In genomic region chr8:125699391-125700025, GRCm38 (mm10) we compare ENCODE assay signal across 31 mouse cellular contexts. TPM values are rescaled to one million over a fixed set of nuclear protein-coding genes. Genes with fewer than 3 reads are reported as not detected.
DNase-seq lines count a peak whose midpoint lies in the region; ATAC-seq and TF ChIP-seq lines count a peak whose summit lies in the region.
"Had no signal": no experiment of that assay in that cellular context is flagged by ENCODE, and none has a peak within 500 bp of the region (broad histone marks: within the 10 kb centered on the region; RNA-seq: fewer than 3 reads in every experiment).

No protein-coding gene starts in this region.

- no peak for TF ChIP-seq RAD21 in CH12.LX (IDR thresholded peaks at IDR 0.05; ENCODE audit: low read depth, low read length)

- H3K27me3 ChIP-seq in CH12.LX (replicated peaks), result no peaks in the 10 kb centered on the region
- H3K27me3 ChIP-seq: forebrain, embryonic 13.5 days; heart, embryonic 13.5 days; limb, embryonic 13.5 days; neural tube, embryonic 12.5 days had no signal

- H3K36me3 ChIP-seq in CH12.LX (replicated peaks in 1 of 2; ENCODE audit: control insufficient read depth in 1 of 2, insufficient read depth in 1 of 2, low read length in 1 of 2), result peaks cover 0 to 2% of the 10 kb centered on the region in 2 experiments
- H3K36me3 ChIP-seq: heart, embryonic 13.5 days; limb, embryonic 13.5 days; neural tube, embryonic 12.5 days had no signal

- no peaks in the 10 kb centered on the region for H3K79me2 ChIP-seq in CH12.LX (replicated peaks; ENCODE audit: control insufficient read depth, extremely low read depth, insufficient read depth, poor library complexity, severe bottlenecking)

- peak; percentile 91 for TF ChIP-seq EP300 in CH12.LX (IDR thresholded peaks at IDR 0.05; ENCODE audit: low read length)

- H3K27ac ChIP-seq in CH12.LX (ENCODE audit: insufficient read depth, low read depth), result peak overlapping the region; percentile 92
- H3K27ac ChIP-seq: forebrain, embryonic 13.5 days; heart, embryonic 13.5 days; hindbrain, embryonic 14.5 days; layer of hippocampus, adult 2 months; limb, embryonic 13.5 days; neural tube, embryonic 12.5 days; stomach, postnatal 0 days had no signal

- ATAC-seq in megakaryocyte, adult 5-6 weeks (ENCODE audit: poor library complexity, severe bottlenecking), result peak; percentile 85
- ATAC-seq: forebrain, embryonic 13.5 days; inflammation-experienced regulatory T-cells, adult 6 months; midbrain, embryonic 16.5 days had no signal

- TF ChIP-seq CTCF in CH12.LX (conservative IDR thresholded peaks at IDR 0.05 in 1 of 2, IDR thresholded peaks at IDR 0.05 in 1 of 2; ENCODE audit: low read depth in 2 of 2, low read length in 2 of 2), result no peak

- no peak overlapping the region for H3K9ac ChIP-seq in CH12.LX (ENCODE audit: insufficient read depth, low read depth)
- H3K9ac ChIP-seq: forebrain, embryonic 13.5 days; heart, embryonic 13.5 days; hindbrain, embryonic 14.5 days; limb, embryonic 13.5 days; neural tube, embryonic 12.5 days had no signal

- no peak overlapping the region for H3K4me3 ChIP-seq in CH12.LX (replicated peaks in 1 of 3; ENCODE audit: low read depth in 2 of 3, low read length in 2 of 3, poor library complexity in 1 of 3)
- H3K4me3 ChIP-seq: forebrain, embryonic 13.5 days; heart, embryonic 13.5 days; layer of hippocampus, adult 2 months; limb, embryonic 13.5 days; myocyte; neural tube, embryonic 12.5 days had no signal

- in situ Hi-C loops in CH12.LX (cut with MboI; ENCODE audit: low pct_ligation_motif_present, low pct_unique_long_range_greater_than_20kb, low sequenced_read_pairs), result loop anchor here (5.0 kb wide), 1 partner anchor 517 kb away; no protein-coding TSS in a partner anchor

- DNase-seq in 416B (ENCODE audit: low read depth) (peak; percentile 7), CH12.LX (ENCODE audit: extremely low read depth) (peak; percentile 78), R1 (ENCODE audit: low read depth, low spot score) (peak; percentile 98)
- no peak for DNase-seq in spleen, postnatal 10 days (ENCODE audit: low spot score in 2 of 2)
- DNase-seq in adrenal gland, postnatal 14 days, result no peak
- no peak for DNase-seq in embryo, embryonic 10 days (ENCODE audit: low spot score)
- DNase-seq: adrenal gland, postnatal 25 days; cerebellum, adult 2 months; cerebellum, postnatal 14 days; gastrocnemius, postnatal 25 days; heart, adult 18-20 months; heart, postnatal 10 days; kidney, adult 11 months; kidney, postnatal 36 days; right cerebral cortex, postnatal 14 days; thymus, adult 18-20 months; thymus, postnatal 25 days had no signal

- H3K4me2 ChIP-seq in CH12.LX (ENCODE audit: insufficient read depth, low read depth, poor library complexity, severe bottlenecking), result no peak overlapping the region
- H3K4me2 ChIP-seq: forebrain, embryonic 13.5 days; heart, embryonic 13.5 days; hindbrain, embryonic 14.5 days; limb, embryonic 13.5 days; liver, embryonic 11.5 days; midbrain, embryonic 11.5 days; neural tube, embryonic 12.5 days had no signal

- peaks cover 14 to 16% of the 10 kb centered on the region in 2 experiments for H3K4me1 ChIP-seq in CH12.LX (ENCODE audit: control insufficient read depth in 1 of 2, insufficient read depth in 2 of 2)
- H3K4me1 ChIP-seq: heart, embryonic 13.5 days; limb, embryonic 13.5 days; neural tube, embryonic 12.5 days had no signal

- peaks cover 17% of the 10 kb centered on the region for H3K9me3 ChIP-seq in CH12.LX (replicated peaks; ENCODE audit: low read length)
- H3K9me3 ChIP-seq: forebrain, embryonic 13.5 days had no signal

- 0 out of 2 replicates have a peak, but pooled peaks have one; percentile 39 for TF ChIP-seq POLR2A in CH12.LX (IDR thresholded peaks at IDR 0.05; ENCODE audit: low read depth, low read length)

- dilution Hi-C loops in CH12.LX (cut with MboI; ENCODE audit: extremely low pct_ligation_motif_present, extremely low pct_unique_long_range_greater_than_20kb, low sequenced_read_pairs), result no loop called here

TF ChIP-seq in CH12.LX, 34 proteins besides CTCF, POLR2A, EP300 and RAD21:
- TF ChIP-seq ZNF384 (IDR thresholded peaks at IDR 0.05; ENCODE audit: low read depth, low read length), result no peak
- TF ChIP-seq MAFK (IDR thresholded peaks at IDR 0.05; ENCODE audit: insufficient replicate concordance, low read length), result no peak
- no peak for TF ChIP-seq GABPA (IDR thresholded peaks at IDR 0.05; ENCODE audit: insufficient replicate concordance, low read depth, low read length)
- no peak; the same call in 1 of the 2 replicates for TF ChIP-seq TBP (conservative IDR thresholded peaks at IDR 0.05; ENCODE audit: low read depth, low read length)
- TF ChIP-seq ELF1 (IDR thresholded peaks at IDR 0.05; ENCODE audit: low read depth, low read length), result peak; percentile 67
- peak; percentile 78; the same call in 1 of the 2 replicates for TF ChIP-seq TCF12 (IDR thresholded peaks at IDR 0.05; ENCODE audit: low read depth, low read length)
- TF ChIP-seq SIN3A (IDR thresholded peaks at IDR 0.05; ENCODE audit: low read length), result no peak
- no peak for TF ChIP-seq E2F4 (IDR thresholded peaks at IDR 0.05; ENCODE audit: insufficient replicate concordance, low read depth, low read length)
- TF ChIP-seq USF2 (conservative IDR thresholded peaks at IDR 0.05; ENCODE audit: low read depth, low read length), result no peak
- peak; percentile 96 for TF ChIP-seq IRF4 (IDR thresholded peaks at IDR 0.05; ENCODE audit: low read depth, low read length)
- TF ChIP-seq NELFE (IDR thresholded peaks at IDR 0.05; ENCODE audit: low read depth, low read length), result no peak
- peak; percentile 73 for TF ChIP-seq JUND (conservative IDR thresholded peaks at IDR 0.05; ENCODE audit: low read depth, low read length)
- peak; percentile 51; the same call in 1 of the 2 replicates for TF ChIP-seq JUN (IDR thresholded peaks at IDR 0.05; ENCODE audit: insufficient read depth, low read depth, low read length)
- peak; percentile 65; the same call in 1 of the 2 replicates for TF ChIP-seq CHD2 (IDR thresholded peaks at IDR 0.05; ENCODE audit: low read length)
- no peak for TF ChIP-seq HCFC1 (IDR thresholded peaks at IDR 0.05; ENCODE audit: low read depth, low read length)
- no peak for TF ChIP-seq PAX5 (IDR thresholded peaks at IDR 0.05; ENCODE audit: low read length)
- no peak for TF ChIP-seq KAT2A (IDR thresholded peaks at IDR 0.05; ENCODE audit: insufficient replicate concordance, low read length)
- TF ChIP-seq ZMIZ1 (IDR thresholded peaks at IDR 0.05; ENCODE audit: low read depth, low read length), result no peak
- peak; percentile 75 for TF ChIP-seq BHLHE40 (IDR thresholded peaks at IDR 0.05; ENCODE audit: low read depth, low read length)
- peak; percentile 76 for TF ChIP-seq MEF2A (IDR thresholded peaks at IDR 0.05; ENCODE audit: borderline replicate concordance, low read depth, low read length)
- TF ChIP-seq ETS1 (conservative IDR thresholded peaks at IDR 0.05; ENCODE audit: low read depth, low read length), result peak; percentile 83
- TF ChIP-seq NRF1 (IDR thresholded peaks at IDR 0.05; ENCODE audit: low read depth, low read length), result no peak
- TF ChIP-seq ZC3H11A (IDR thresholded peaks at IDR 0.05; ENCODE audit: low read depth, low read length), result no peak
- TF ChIP-seq MAX (IDR thresholded peaks at IDR 0.05; ENCODE audit: low read length), result no peak; the same call in 1 of the 2 replicates
- peak; percentile 59; the same call in 1 of the 2 replicates for TF ChIP-seq RCOR1 (conservative IDR thresholded peaks at IDR 0.05; ENCODE audit: low read depth, low read length)
- peak; percentile 73 for TF ChIP-seq MYC (IDR thresholded peaks at IDR 0.05; ENCODE audit: low read depth, low read length)
- TF ChIP-seq SMC3 (IDR thresholded peaks at IDR 0.05; ENCODE audit: low read depth, low read length), result no peak
- TF ChIP-seq POLR2AphosphoS2 (IDR thresholded peaks at IDR 0.05; ENCODE audit: low read depth, low read length), result no peak
- no peak for TF ChIP-seq USF1 (IDR thresholded peaks at IDR 0.05; ENCODE audit: low read depth, low read length)
- no peak for TF ChIP-seq UBTF (IDR thresholded peaks at IDR 0.05; ENCODE audit: low read depth, low read length)
- TF ChIP-seq MAZ (IDR thresholded peaks at IDR 0.05; ENCODE audit: low read depth, low read length), result no peak
- no peak for TF ChIP-seq CHD1 (IDR thresholded peaks at IDR 0.05; ENCODE audit: low read depth, low read length)
- TF ChIP-seq ZKSCAN1 (IDR thresholded peaks at IDR 0.05; ENCODE audit: borderline replicate concordance, low read depth, low read length), result no peak
- no peak for TF ChIP-seq MXI1 (IDR thresholded peaks at IDR 0.05; ENCODE audit: low read depth, low read length)

RNA-seq across cellular contexts. Expression of gene Map10, which starts 29.9 kb away (rescaled TPM):
- 5.1 and 6.7 TPM in 2 replicates for total RNA-seq in CH12.LX (2012; rRNA removed)
- total RNA-seq in CH12.LX (2014; rRNA removed), result 1.9 and 2.3 TPM in 2 replicates
- polyA plus RNA-seq in CH12.LX (2012; ENCODE audit: insufficient read length, low read depth), result 1.3 and 1.4 TPM in 2 replicates
- total RNA-seq in megakaryocyte, adult 5-6 weeks (2015), result 2.7 and 4.6 TPM in 2 replicates
- total RNA-seq in megakaryocyte, adult 5-6 weeks (2017), result 2.3 and 3.5 TPM in 2 replicates
- total RNA-seq in adrenal gland, postnatal 14 days (2021), result 3.3 and 3.6 TPM in 2 replicates
- polyA plus RNA-seq: C2C12, myocyte had no signal

RNA-seq across cellular contexts. Expression of gene Ntpcr, which starts 30.3 kb away (rescaled TPM):
- total RNA-seq in CH12.LX (2012; rRNA removed) (22.9 and 24.0 TPM in 2 replicates), CH12.LX (2014; rRNA removed) (23.6 and 25.0 TPM in 2 replicates)
- polyA plus RNA-seq in CH12.LX (2012; ENCODE audit: insufficient read length, low read depth), result 15.1 and 17.0 TPM in 2 replicates
- 33.0 and 33.3 TPM in 2 replicates for total RNA-seq in megakaryocyte, adult 5-6 weeks (2015)
- total RNA-seq in megakaryocyte, adult 5-6 weeks (2017), result 15.8 and 18.8 TPM in 2 replicates
- total RNA-seq in adrenal gland, postnatal 14 days (2021), result 14.3 TPM in 2 replicates

Comparison
In these comparisons a context has a peak if more than half of its experiments do, and no peak if none do; other contexts are left out.
1. DNase-seq: peak in 416B (single experiment), CH12.LX (single experiment) and R1 (single experiment); none in spleen, postnatal 10 days (0 of 2), adrenal gland, postnatal 14 days (single experiment) and embryo, embryonic 10 days (single experiment).